Mouse (Mus musculus) testis, adult 10 weeks (tissue): ENCODE measurements around the gene Sirpb1a. TPM values are rescaled to one million over a fixed set of nuclear protein-coding genes. Genes with fewer than 3 reads are reported as not detected.

Experiments
- polyA plus RNA-seq: library from polyadenylated mRNA; stranded (reverse); fragments of 350-450 nt; fragmentation: Illumina TruSeq; extraction: RNeasy Lipid Tissue Mini Kit (QIAGEN cat#74804); gene quantifications from one replicate; pipeline ENCODE4 v1.2.3, GENCODE M21; 2014; ENCODE audit warnings: low read depth, low replicate concordance

Gene Sirpb1a
- polyA plus RNA-seq = 0.90 TPM

DNA sequence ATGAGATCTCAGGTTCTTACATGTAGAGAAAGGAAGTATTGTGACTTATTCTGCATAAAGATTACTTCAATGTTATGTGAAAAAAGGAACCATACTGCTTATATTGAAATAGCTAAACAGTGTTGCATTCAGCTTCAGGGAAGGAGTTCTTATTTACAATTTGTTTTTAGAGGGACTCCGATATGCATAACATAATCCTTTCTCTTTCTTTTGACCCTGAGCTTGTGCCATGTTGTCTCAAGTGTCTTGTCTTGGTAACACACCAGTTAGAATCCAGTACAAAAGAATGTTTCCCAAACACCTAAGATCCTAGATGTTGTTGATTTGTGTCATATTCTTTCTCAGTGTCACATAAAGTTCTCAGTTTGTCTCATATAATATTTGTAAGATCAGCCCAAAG is at the start of gene Sirpb1a:
TSS of gene Sirpb1a (minus strand) at position 74 of the 400 bp plus-strand sequence.

DNA sequence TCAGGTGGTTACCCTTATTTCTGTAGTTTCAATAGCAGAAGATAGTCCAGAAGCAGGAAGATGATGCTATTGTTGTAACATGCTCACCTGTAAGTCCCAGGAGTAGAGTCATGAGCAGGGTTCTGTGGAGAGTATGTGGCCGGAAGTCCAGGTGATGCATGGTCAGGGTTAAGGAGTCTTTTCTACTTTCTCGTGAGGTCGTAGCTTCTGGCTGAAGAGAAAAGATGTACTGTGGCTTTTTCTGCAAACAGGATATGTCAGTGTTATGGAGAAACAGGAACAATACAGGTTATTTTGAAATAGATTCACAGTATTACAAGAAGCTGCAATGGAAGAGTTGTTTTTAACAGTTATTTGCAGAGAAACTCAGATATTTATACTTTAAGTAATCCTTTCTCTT is 94.3 kb downstream of the Sirpb1a start, which contains the start of gene Gm9733:
TSS of gene Gm9733 (minus strand) at position 240 of the 400 bp plus-strand sequence.

Other genes with a start within 250 kb of the Sirpb1a start
- gene Gm9733, start 94.2 kb downstream of the Sirpb1a start, polyA plus RNA-seq = not detected
- 8.5 TPM for gene Sirpb1b, start 148.5 kb upstream of the Sirpb1a start, polyA plus RNA-seq